Mouse (Mus musculus): ENCODE measurements around the gene Tgif1.

DNA sequence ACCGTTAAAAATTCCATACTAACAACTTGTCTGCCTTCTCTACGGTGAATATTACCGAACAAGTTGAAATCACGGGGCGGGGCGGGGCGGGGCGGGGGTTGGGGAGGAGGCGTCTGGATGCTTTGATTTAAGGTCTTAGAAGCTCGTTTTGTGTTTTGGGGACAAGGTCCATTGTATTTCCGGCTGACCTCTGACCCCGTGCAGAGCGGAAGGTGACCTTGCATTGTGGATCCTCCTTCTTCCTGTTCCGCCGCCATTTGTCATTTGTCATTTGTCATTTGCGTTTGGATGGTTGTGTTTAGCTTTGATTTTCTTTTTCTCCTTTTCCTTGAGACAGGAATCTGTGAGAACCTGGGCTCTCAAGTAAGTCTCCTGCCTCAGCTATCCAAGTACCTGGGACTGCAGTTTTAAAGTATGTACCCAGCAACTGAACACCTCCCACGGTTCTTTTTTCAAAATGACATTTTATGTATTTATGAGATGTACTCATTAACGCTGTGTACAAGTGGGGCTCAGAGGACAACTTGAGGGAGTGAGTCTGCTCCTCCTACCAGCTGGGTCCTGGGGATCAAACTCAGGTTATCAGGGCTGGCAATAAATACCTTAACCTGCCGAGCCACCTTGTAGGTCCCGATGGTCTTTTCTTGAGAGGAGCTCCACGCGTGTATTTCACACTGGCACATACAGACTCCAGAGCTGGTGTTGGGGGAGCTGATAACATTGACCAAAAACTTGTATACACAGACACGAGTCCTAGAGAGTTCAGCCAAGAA, 23.2 kb downstream of the Tgif1 start:
- no peak for TF ChIP-seq POLR2A (IDR thresholded peaks at IDR 0.05; ENCODE audit: borderline replicate concordance, low read depth, low read length)
- TF ChIP-seq CTCF (IDR thresholded peaks at IDR 0.05; ENCODE audit: low read depth, low read length): no peak

Measured in bone marrow macrophage, adult 2 months (primary cell).